Mouse (Mus musculus) retina, postnatal 1 day (tissue): Measurements from ENCODE around the gene Kdm6a.

ENCODE experiments used
- DNase-seq: peaks from one replicate; pipeline ENCODE4 v3.0.0-alpha.2; 2012

Gene Kdm6a

DNA sequence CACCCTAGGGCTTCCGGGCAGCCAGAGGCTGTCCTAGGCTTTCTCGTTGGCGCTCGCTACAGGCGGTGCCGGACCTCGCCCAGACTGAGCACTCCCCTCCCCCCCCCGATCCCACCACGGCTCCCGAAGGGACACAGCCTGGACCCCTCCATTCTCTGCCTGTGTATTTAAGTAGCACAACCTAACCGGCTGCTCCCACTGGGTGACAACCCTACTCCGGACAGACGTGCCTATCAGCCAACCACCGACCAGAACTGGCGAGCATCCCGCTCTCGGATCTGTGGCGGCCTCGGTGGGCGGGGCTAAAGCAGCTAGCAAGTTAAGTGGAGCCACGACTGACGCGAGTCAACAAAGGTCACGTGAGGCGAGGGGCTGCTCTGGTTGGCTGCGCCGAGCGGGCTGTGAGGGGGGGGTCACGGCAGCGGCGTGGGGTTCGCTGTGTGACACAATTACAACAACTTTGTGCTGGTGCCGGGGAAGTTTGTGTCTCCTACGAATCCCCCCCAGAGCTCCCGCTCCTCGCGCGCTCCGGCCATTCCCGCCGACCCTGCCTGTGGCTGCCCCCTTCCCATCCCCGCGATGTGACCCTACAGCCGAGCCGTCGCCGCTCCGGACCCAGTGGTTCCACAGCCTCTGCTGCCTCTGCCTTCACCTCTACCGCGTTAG, at the start of gene Kdm6a:
Kdm6a (plus strand) TSS at position 384 of the 666 bp plus-strand sequence.
- peak; percentile 100 for DNase-seq

DNA sequence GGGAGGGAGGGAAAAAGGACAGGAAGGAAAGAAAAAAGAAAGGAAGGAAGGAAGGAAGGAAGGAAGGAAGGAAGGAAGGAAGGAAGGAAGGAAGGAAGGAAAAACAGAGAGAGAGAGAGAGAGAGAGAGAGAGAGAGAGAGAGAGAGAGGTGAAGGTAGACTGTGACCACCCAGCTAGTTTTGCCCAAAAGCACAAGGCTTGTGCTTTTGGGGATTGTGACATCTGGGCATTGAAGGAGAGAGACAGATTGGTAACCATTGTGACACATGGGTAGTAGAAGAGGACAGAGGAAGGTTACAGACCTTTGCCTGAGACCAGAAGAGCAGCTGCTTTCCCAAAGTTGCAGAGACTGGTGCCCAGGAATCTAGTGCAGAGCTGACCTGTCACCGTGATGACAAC, 16.8 kb upstream of the Kdm6a start, which contains the start of gene Dusp21:
Dusp21 (plus strand) TSS at position 301 of the 400 bp plus-strand sequence.
- DNase-seq, result no peak

DNA sequence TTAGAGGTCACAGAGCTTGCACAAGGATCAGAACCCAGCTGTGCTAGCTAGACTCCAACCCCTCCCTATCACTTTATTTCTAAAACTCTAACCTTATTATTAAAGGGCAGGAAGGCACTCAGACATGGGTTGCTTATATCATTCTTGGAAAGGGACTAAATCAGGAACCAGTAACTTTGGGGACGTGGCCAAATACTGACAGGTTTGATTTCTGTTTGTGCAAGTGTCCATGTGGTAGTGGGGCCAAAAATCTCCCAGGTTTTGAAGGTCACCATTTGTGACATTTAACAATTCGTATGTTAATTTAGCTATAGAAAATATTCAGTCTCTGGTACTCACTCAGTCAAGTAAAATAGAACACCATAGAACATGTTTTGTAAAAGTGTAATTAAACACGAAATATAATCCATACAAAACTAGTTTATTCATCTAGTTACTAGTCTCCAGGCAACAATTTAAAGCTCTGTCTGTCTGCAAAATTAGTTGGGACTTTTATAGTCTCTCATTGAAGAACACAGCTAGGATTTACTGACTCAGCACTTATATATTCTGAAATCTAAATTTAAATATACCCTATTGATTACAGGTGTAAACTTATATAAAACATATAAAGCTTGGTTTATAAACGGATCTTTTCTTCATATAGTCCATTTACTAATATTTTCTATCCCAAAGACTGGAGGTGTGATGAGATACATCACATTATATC, 1.5 kb upstream of the Kdm6a start:
- DNase-seq, result no peak

DNA sequence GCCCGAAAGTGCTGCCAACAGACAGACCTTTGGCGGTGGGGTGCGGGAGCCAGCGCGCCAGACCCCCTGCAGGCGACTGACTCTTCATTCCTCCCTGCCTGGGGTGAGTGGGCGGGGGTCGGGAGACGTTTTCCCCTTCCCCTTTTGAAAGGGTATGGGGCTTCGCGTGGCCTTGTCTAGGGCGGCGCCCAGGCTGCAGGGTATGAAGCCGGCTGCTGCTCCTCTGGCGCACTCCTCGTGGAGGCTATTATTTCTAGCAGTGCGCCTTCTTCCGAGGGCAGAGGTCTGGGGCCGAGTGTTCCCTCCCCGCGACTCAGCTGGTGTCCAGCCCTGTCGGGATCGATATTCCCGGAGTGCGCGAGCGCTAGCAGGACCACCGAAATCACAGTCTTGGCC, 581 bp upstream of the Kdm6a start:
- DNase-seq, result no peak

DNA sequence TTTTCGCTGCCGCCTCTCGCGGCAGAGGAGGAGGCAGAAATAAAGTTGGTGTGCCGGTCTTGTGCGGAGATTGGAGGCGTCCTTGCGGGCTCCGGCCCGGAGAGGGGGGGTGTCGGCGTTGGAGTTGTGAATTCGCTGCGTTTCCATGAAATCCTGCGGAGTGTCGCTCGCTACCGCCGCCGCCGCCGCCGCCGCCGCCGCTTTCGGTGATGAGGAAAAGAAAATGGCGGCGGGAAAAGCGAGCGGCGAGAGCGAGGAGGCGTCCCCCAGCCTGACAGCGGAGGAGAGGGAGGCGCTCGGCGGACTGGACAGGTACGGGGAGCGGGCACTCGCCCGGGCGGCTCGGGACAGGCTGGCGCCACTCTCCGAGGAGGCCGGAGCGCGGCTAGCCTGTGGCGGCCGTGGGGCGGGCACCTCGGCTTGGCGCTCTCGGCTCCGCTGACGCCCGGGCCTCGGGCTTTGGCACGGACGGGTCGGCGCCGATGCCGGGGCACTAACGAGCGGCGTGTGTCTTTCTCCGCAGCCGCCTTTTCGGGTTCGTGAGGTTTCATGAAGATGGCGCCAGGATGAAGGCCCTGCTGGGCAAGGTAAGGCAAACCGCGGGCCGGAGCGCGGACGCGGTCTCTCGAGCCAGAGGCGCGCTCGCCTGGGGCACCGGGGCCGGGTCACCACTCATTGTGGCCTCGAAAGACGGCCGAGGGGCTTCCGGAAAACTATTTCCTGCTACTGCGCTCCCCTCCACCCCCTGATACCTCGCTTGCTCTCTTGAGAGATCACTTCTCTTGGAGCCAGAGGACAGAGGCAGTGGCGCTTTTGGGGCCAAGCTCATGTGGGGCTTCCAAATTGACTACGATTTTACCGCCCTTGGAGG, 721 bp downstream of the Kdm6a start:
- DNase-seq, result peak; percentile 83

DNA sequence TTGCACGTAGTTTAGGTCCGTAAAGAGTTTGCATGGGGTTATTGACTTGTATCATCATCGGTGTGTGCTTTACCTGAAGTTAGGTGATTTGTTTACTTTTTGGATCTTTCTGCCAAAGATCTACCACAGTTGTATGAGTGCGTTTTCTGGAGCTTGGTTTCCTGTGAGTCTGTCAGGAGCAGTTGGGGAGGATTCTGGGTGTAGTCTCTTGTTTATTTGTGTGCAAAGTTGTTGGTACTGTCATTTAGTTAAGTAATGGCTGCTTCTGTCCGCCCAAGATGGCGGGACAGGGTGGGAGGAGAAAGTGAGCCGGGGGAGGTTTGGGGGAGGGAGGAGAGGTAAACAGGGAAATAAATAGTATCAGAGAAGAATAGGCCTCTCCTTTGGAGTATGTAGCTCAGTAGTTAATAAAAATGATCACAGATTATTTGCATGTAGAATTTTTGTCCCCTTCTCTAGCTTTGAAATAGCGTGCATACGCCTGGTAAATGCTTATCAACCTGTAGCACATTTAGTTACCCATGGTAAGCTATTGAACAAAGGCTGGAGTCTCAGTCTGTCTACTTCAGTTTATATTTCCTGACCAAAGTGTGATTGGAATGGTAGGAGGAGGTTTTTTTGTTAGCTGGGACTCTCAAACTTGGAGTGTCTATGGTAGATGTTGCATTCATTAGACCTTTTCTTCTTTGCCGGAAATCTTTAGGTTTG, 1.7 kb downstream of the Kdm6a start:
- DNase-seq, result peak; percentile 55

DNA sequence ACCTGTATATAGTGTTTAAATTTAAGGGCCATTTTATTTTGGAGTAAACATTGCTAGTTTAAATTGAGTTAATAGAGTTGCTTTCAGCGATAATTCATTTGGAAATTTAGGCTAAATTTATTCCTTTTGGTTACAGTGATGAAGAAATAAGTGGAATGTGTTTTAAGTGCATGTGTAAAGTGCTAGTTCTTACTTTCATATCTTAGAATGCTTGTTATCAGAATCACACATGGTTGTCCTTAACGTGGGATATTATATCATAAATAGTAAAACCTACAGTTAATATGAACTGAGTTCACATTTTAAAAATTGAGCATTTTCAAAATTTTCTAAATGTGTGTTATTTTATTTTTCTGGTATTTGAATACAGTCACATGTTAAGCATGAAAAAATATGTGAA, 2.7 kb downstream of the Kdm6a start:
- no peak for DNase-seq

DNA sequence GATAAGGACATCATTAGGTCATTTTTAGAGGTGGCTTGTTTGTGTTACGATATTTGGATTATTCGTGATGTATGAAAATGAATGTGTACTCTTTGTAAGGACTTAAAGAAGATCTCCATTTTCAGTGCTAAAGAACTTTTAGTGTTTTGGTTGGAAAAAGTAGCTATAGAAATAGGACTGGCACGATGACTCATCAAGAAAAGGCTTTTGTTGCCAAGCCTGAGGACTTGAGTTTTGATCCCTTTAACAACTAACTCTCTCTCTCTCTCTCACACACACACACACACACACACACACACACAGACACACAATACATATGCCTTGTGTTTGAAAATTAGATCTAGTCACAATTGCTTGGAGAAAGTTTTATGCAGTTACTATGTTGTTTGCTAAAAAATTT, 4.6 kb downstream of the Kdm6a start:
- no peak for DNase-seq

DNA sequence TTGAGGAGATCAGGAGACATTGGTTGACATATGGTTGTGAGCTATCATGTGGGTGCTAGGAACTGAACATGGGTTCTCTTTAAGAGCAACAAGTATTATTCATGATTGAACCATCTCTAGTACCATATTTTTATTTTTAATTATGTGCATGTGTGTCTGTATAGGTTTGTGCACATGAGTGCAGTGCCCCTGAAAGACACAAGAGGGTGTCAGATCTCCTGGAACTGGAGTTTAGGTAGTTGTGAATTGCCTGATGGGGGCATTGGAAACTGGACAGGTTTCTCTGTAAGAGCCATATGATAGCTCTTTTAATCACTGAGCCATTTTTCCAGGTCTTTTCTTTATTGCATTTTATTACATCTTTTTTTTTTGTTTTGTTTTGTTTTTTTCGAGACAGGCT, 6.6 kb downstream of the Kdm6a start:
- DNase-seq, result no peak

DNA sequence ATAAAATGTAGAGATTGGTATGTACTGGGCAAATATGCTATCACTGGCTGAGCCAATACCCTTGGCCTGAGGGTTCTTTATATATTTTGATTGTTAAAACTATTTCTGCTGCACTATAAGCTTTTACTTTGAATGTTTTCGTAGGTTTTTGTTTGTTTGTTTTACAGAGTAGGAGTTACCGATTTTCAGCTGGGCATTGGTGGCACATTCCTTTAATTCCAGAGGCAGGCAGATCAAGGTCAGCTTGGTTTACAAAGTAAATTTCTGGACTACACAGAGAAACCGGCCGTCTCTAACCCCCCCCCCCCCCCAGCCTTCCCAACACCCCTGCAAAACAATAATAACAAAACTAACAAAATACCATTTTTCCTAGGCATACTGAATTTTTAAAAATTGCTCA, 12.5 kb downstream of the Kdm6a start:
- DNase-seq, result no peak

DNA sequence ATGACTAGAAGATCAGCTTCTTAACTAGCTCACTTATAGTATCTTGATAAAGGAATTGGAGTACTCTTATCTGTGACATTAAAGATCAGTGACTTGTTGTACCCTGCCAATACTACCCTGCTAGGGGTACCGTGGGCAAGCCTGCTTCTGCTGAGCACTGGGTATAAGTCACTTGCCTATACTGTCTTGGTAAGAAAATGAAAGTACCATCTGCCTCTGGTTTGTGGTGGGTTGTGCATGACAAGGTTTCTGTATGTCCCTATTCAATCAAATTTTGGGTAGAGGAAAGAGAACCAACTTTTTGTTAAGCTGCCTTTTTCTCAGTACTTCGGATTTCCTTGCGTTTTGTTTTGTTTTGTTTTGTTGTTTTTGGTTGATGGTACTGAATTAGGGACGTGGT, 15.4 kb downstream of the Kdm6a start:
- no peak for DNase-seq

DNA sequence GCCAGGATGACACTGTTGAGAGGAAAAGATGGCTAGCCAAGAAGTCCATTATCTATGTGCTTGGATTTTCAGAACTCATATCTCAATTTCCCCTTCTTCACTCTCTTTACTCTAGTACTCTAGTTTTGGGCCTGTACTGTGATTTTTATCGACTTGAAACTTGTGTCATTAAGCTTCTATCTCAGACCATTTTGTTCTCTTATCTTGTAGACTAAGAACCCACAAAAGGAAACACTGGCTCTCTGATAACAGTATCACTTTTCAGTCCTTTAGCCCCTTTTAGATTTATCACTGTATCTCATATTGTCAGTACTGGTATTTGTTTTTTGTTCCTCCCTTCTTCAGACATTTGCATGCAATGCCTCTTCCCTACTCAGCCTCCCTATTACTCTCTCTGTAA, 17.1 kb downstream of the Kdm6a start:
- no peak for DNase-seq

DNA sequence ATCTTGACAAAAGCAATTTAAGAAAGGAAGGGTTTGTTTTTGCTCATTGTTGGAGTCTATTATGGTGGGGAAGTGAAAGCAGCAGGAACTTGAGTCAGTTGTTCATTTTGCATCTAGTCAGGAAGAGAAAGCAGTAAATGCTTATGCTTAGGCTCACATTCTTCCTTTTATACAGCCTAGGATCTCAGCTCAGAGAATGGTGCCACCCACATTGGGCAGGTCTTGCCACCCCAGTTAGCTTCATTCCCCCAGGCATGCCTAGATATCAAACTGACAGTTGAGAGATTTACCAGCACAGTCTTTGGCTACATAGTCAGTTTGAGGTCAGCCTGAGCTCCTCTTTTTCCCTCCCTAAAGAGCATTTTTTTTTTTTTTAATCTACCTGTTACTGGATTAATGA, 24.8 kb downstream of the Kdm6a start:
- peak; percentile 1 for DNase-seq

DNA sequence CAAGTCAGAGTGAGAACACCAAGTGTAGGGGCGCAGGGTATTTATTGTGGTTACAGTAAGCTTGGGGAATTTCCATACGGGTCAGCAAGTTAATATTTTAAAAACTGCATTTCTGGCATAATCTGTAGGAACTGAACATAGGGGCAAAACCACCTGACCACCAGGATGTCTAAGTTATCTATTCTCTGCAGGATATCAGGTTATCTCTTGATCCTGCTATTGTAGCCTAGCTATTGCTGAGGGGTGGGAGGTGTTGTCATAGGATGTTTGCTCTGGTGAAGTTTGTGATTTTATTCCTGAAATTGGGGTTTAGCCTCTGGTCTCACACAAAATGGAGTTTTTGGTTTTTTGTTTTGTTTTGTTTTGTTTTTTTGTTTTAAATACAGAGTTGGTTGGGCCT, 25.9 kb downstream of the Kdm6a start:
- DNase-seq, result no peak

DNA sequence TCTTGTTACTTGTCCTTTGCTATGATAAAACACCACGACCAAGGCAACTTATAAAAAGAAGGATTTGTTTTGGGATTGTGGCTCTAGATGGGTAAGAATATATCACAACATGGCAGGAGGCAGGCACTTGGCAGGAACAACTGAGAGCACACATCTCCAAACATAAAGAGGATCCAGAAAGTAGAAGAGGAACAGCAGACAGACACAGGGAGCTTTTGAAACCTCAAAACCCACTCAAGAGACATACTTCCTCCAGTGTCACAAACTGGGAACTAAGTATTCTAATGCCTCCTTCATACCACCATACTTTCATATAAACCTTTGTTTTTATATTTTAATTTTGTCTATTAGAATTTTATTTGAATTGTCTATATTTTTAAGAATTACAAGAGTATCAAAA, 77.2 kb downstream of the Kdm6a start:
- no peak for DNase-seq

DNA sequence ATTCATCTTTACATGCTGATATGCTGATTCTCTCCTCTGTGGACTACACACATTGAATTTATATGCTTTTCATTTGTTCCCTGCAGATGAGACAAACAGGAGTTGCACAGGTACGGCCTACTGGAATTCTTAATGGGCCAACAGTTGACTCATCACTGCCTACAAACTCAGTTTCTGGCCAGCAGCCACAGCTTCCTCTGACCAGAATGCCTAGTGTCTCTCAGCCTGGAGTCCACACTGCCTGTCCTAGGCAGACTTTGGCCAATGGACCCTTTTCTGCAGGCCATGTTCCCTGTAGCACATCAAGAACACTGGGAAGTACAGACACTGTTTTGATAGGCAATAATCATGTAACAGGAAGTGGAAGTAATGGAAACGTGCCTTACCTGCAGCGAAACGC, 88.2 kb downstream of the Kdm6a start:
- no peak for DNase-seq

DNA sequence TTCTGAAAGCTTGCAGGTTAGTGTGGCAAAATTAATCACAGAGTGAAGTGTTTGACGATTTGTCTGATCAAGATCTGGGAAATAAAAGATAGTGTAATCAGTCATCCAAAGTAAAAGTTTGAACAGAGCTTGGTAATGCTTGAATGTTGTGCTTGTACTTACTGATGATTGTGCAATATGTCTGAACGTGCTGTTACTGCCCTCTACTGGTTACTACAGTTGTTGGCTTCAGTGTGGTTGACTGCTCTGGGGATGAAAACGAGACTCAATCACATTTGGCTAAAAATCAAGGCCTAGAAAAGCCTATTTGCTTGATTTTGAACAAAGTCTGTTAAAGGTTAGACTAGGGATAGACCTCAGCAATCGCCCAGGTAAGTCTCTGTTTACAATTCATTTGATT, 92.4 kb downstream of the Kdm6a start:
- peak; percentile 69 for DNase-seq

DNA sequence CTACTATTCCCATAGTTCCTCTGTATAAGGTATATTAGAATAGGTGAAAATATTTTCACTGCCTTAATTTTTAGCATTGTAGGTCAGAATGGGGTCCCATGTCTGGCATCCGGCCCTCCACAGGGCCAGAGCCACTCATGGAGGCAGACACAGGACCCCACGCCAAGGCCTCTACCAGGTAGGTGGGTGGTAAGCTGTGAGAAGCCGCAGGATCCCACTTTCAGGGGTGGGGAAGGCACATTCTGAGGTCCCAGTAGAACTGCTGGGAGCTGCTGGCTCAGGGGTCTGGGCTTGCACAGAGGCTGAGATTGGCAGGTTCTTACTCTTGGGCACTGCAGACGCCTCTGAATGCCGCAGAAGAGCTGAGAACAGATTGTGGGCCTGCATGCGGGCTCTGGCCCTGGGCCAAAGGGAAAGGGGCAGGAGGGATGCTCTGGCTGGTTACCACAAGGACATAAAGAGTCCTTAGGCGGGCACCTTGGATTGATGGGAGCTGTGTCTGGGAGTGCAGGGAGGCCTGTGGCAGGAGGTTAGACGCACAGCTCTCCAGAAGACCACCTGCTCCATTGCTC, 95.9 kb downstream of the Kdm6a start:
- DNase-seq, result no peak

DNA sequence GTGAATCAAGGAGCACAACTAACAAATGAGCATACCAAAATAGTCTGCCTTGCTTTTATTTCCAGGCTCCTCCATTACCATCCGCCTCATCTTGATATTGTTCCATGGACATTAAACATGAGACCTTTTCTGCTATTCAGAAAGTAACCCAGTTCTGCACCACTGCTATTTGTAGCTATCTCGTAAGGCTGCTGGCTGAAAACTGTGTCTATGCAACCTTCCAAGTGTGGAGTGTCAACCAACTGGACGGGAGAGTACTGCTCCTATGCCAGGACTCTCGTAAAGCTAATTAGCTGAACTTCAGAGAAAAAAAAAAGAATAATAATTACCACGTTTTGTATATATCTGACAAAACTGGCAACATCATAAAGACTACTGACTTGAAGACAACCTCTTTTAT, 116.2 kb downstream of the Kdm6a start:
- no peak for DNase-seq

DNA sequence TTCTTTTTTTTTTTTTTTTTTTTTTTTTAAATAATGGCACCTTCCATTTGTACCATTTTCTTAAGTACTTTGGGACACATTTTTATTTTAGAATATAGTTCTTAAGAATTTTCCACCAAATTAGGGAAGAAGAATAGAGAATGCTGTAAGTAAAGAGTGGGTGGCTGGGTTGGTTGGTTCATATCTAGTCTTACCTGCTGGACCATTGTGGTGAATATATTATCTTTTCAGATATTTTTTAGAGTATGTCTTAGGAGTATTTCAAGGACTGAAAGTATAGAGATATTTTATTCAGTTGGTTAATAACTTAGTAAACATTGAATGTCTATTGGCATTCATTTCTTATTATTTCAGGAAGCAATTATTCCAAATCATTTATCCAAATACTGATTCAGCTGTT, 117.8 kb downstream of the Kdm6a start:
- DNase-seq, result no peak
